Mouse (Mus musculus): ENCODE results near the gene Itpr2. TPM values are rescaled to one million over a fixed set of nuclear protein-coding genes. Genes with fewer than 3 reads are reported as not detected.

The Itpr2 gene
- polyA plus RNA-seq, 1 experiment from 2014 or later, result 10.9 TPM

DNA sequence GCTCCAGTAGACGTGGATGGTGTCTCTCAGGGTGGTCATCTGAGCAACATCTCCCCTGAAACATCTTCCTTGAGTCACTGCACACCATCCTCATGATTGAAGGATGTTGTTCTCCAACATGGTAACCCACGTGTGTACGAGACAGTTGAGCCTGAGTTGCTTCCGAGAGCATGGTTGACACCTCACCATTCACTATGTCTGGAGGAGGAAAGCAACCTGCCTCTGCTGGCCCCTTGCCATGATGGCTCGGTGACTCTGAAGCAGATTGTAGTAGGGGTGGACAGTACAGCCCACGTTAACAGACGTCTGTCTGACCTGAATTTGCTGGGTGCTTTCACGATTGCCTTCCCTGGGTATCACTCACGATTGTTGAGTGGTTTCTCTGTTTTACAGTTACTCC lies 317.3 kb downstream of the Itpr2 start:
- Histone ChIP-seq H3K27ac (replicated peaks) (no peak overlapping the region), H3K4me2 (replicated peaks; ENCODE audit: low read depth) (no peak overlapping the region), H3K9ac (ENCODE audit: low read length) (no peak overlapping the region), H3K9me3 (ENCODE audit: control insufficient read depth, low read length) (no peaks in the 10 kb centered on the region), H3K4me3 (ENCODE audit: low read depth, low read length) (no peak overlapping the region), H3K36me3 (ENCODE audit: control insufficient read depth, insufficient read depth, low read length) (no peaks in the 10 kb centered on the region), H3K4me1 (replicated peaks; ENCODE audit: control insufficient read depth, insufficient read depth) (no peaks in the 10 kb centered on the region), H3K27me3 (ENCODE audit: control insufficient read depth, insufficient read depth, low read length) (no peaks in the 10 kb centered on the region)
- no peak for TF ChIP-seq CTCF (IDR thresholded peaks at IDR 0.05; ENCODE audit: low read depth)
- TF ChIP-seq EP300 (optimal IDR thresholded peaks at IDR 0.05), result no peak
- no peak for ATAC-seq (ENCODE audit: low FRiP score, low TSS enrichment)
- no peak for DNase-seq (ENCODE audit: low spot score)
- WGBS, result 83% methylated on average over 9 of the region's 9 CpGs

DNA sequence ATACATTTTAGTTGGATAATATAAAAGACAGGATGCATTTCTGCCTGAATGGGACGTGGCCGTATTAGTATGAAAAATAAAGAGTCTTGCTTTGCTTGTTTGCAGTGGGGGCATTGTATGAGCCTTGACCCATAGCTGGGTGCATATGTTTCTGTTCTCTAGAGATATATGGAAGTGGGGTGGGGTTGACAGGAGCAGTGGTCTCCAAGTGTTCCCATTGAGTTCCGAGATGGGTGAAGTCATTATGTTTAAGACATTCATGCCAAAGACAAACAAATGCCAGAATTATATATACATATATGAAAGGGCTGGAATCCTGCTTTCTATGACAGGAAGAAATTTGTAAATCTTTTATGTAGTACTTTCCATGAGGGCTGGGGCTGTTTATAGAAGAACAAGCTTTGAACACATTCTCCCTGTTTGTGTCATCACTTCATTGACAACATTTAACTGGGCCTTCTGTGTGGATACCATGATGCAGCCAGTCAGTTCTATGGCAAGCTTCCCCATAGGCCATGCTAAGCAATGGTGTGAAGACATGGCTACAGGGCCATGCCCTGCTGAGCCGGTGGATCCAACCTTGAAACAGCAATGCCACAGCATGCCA lies 327.3 kb downstream of the Itpr2 start:
- no peak overlapping the region for H3K4me2 ChIP-seq (replicated peaks; ENCODE audit: low read depth)
- no peaks in the 10 kb centered on the region for H3K4me1 ChIP-seq (replicated peaks; ENCODE audit: control insufficient read depth, insufficient read depth)
- no peak overlapping the region for H3K4me3 ChIP-seq (ENCODE audit: low read depth, low read length)
- WGBS, result 71% methylated on average over 4 of the region's 4 CpGs
- no peak overlapping the region for H3K9ac ChIP-seq (ENCODE audit: low read length)
- ATAC-seq (ENCODE audit: low FRiP score, low TSS enrichment) (no peak), DNase-seq (ENCODE audit: low spot score) (no peak)
- H3K36me3 ChIP-seq (ENCODE audit: control insufficient read depth, insufficient read depth, low read length), result no peaks in the 10 kb centered on the region
- TF ChIP-seq EP300 (optimal IDR thresholded peaks at IDR 0.05), result no peak
- TF ChIP-seq CTCF (IDR thresholded peaks at IDR 0.05; ENCODE audit: low read depth), result no peak
- no peak overlapping the region for H3K27ac ChIP-seq (replicated peaks)
- H3K9me3 ChIP-seq (ENCODE audit: control insufficient read depth, low read length), result no peaks in the 10 kb centered on the region
- H3K27me3 ChIP-seq (ENCODE audit: control insufficient read depth, insufficient read depth, low read length), result no peaks in the 10 kb centered on the region

DNA sequence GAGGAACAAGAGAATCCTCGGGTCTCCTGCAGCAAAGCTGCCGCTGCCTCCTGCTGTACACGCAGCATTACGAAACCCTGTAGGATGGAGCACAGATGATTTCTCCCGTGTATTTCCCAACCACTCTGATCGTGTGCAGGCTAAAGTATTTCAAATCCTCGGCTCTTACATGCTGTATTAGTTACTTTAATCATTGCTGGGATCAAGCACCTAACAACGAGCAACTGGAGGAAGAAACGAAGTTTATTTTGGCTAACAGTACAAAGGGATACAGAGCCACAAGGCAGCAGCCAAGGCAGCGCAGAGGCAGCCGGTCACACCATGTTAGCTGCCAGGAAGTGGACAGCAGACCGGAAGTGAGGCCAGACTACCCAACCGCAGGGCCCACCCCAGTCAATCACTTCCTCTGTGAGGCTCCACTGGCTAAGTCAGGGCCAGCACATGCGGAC lies 331.4 kb downstream of the Itpr2 start:
- Histone ChIP-seq H3K9me3 (ENCODE audit: control insufficient read depth, low read length) (no peaks in the 10 kb centered on the region), H3K4me3 (ENCODE audit: low read depth, low read length) (no peak overlapping the region), H3K4me1 (replicated peaks; ENCODE audit: control insufficient read depth, insufficient read depth) (no peaks in the 10 kb centered on the region), H3K9ac (ENCODE audit: low read length) (no peak overlapping the region), H3K27me3 (ENCODE audit: control insufficient read depth, insufficient read depth, low read length) (no peaks in the 10 kb centered on the region), H3K27ac (replicated peaks) (no peak overlapping the region), H3K36me3 (ENCODE audit: control insufficient read depth, insufficient read depth, low read length) (no peaks in the 10 kb centered on the region), H3K4me2 (replicated peaks; ENCODE audit: low read depth) (no peak overlapping the region)
- TF ChIP-seq EP300 (optimal IDR thresholded peaks at IDR 0.05) (no peak), CTCF (IDR thresholded peaks at IDR 0.05; ENCODE audit: low read depth) (no peak)
- DNase-seq (ENCODE audit: low spot score), result no peak
- no peak for ATAC-seq (ENCODE audit: low FRiP score, low TSS enrichment)
- WGBS, result 75% methylated on average over 14 of the region's 14 CpGs

DNA sequence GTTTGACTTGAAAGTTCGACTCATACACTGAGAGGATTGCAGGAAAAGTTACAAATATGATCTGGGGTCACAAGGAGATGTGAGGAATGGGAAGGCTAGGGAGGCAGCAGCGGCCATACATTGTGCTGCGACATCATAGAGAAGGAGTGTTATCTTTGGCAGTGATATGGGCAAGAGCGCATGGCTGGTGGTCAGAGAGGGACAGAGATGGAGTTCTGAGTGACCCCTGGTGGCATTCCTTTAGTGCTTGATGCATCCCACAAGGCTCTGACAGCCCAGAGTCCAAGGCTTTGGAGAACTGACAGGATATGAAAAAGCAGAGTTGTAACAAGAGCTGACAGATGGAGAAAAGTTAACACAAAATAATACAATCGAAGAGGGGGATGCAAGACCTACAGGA lies 334.8 kb downstream of the Itpr2 start:
- no peaks in the 10 kb centered on the region for H3K27me3 ChIP-seq (ENCODE audit: control insufficient read depth, insufficient read depth, low read length)
- no peaks in the 10 kb centered on the region for H3K9me3 ChIP-seq (ENCODE audit: control insufficient read depth, low read length)
- no peak overlapping the region for H3K4me2 ChIP-seq (replicated peaks; ENCODE audit: low read depth)
- H3K9ac ChIP-seq (ENCODE audit: low read length), result no peak overlapping the region
- no peak for TF ChIP-seq EP300 (optimal IDR thresholded peaks at IDR 0.05)
- TF ChIP-seq CTCF (IDR thresholded peaks at IDR 0.05; ENCODE audit: low read depth), result no peak
- H3K4me3 ChIP-seq (ENCODE audit: low read depth, low read length), result no peak overlapping the region
- no peaks in the 10 kb centered on the region for H3K36me3 ChIP-seq (ENCODE audit: control insufficient read depth, insufficient read depth, low read length)
- 66% methylated on average over 5 of the region's 5 CpGs for WGBS
- ATAC-seq (ENCODE audit: low FRiP score, low TSS enrichment) (no peak), DNase-seq (ENCODE audit: low spot score) (no peak)
- H3K4me1 ChIP-seq (replicated peaks; ENCODE audit: control insufficient read depth, insufficient read depth), result no peaks in the 10 kb centered on the region
- H3K27ac ChIP-seq (replicated peaks), result no peak overlapping the region

DNA sequence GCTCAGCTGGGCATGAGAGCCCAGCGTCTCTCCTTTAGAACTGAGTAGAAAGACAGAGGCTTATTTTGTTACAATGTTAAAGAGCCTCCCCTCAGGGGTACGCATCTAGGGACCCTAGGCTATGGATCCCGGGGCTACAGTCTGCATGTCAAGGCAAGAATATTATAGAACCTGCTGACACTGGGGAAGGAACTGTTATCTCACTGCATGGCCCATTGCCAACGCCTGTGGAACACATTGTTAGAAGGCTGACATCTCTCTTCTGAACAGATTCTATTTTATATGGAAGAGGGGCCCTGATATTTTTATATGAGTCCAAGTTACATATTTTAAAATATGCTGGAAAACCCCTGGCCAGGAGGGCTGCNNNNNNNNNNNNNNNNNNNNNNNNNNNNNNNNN lies 342.4 kb downstream of the Itpr2 start:
- ATAC-seq (ENCODE audit: low FRiP score, low TSS enrichment) (no peak), DNase-seq (ENCODE audit: low spot score) (no peak)
- WGBS, result 78% methylated on average over 4 of the region's 4 CpGs
- Histone ChIP-seq H3K4me2 (replicated peaks; ENCODE audit: low read depth) (no peak overlapping the region), H3K4me3 (ENCODE audit: low read depth, low read length) (no peak overlapping the region), H3K27me3 (ENCODE audit: control insufficient read depth, insufficient read depth, low read length) (no peaks in the 10 kb centered on the region), H3K9me3 (ENCODE audit: control insufficient read depth, low read length) (no peaks in the 10 kb centered on the region), H3K36me3 (ENCODE audit: control insufficient read depth, insufficient read depth, low read length) (no peaks in the 10 kb centered on the region), H3K4me1 (replicated peaks; ENCODE audit: control insufficient read depth, insufficient read depth) (no peaks in the 10 kb centered on the region), H3K9ac (ENCODE audit: low read length) (no peak overlapping the region), H3K27ac (replicated peaks) (no peak overlapping the region)
- TF ChIP-seq CTCF (IDR thresholded peaks at IDR 0.05; ENCODE audit: low read depth) (no peak), EP300 (optimal IDR thresholded peaks at IDR 0.05) (no peak)

DNA sequence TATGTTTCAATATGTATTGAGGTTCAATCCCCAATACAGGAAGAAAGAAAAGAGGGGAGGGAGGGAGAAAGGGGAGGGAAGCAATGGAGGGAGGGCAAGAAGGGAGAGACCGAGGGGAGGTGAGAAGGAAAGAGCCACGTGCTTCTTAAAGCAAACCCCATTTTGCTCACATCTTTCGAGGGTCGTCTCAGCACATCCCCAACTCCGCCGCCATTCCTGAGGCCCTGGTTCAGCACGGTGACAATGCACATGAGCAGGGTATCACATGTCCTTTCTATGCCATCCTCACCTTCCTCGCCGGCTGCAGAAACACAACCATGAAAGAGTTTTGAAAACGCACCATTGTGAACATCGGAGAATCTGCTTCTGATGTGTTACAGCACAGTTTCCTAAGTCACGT lies 343.3 kb downstream of the Itpr2 start:
- Histone ChIP-seq H3K4me1 (replicated peaks; ENCODE audit: control insufficient read depth, insufficient read depth) (no peaks in the 10 kb centered on the region), H3K27me3 (ENCODE audit: control insufficient read depth, insufficient read depth, low read length) (no peaks in the 10 kb centered on the region), H3K27ac (replicated peaks) (no peak overlapping the region), H3K9me3 (ENCODE audit: control insufficient read depth, low read length) (no peaks in the 10 kb centered on the region), H3K9ac (ENCODE audit: low read length) (no peak overlapping the region), H3K4me3 (ENCODE audit: low read depth, low read length) (no peak overlapping the region), H3K4me2 (replicated peaks; ENCODE audit: low read depth) (no peak overlapping the region), H3K36me3 (ENCODE audit: control insufficient read depth, insufficient read depth, low read length) (no peaks in the 10 kb centered on the region)
- no peak for DNase-seq (ENCODE audit: low spot score)
- no peak for TF ChIP-seq EP300 (optimal IDR thresholded peaks at IDR 0.05)
- no peak for TF ChIP-seq CTCF (IDR thresholded peaks at IDR 0.05; ENCODE audit: low read depth)
- 93% methylated on average over 12 of the region's 12 CpGs for WGBS
- no peak for ATAC-seq (ENCODE audit: low FRiP score, low TSS enrichment)

All from stomach, postnatal 0 days (tissue).